Mouse (Mus musculus) embryonic fibroblast, embryonic 13.5 days (primary cell): Measurements from ENCODE around the gene Prg2.

Experiments
- CTCF ChIP-seq: IDR thresholded peaks from 2 replicates; pipeline ENCODE4 v1.5.1; 2011; ENCODE audit warnings: mild to moderate bottlenecking, control low read depth, low read length, moderate library complexity, borderline replicate concordance; ENCODE audit not compliant: insufficient read depth
- POLR2A ChIP-seq: IDR thresholded peaks from 2 replicates; pipeline ENCODE4 v1.6.1; 2011; ENCODE audit warnings: low read depth, mild to moderate bottlenecking, control low read depth, low read length, moderate library complexity

DNA sequence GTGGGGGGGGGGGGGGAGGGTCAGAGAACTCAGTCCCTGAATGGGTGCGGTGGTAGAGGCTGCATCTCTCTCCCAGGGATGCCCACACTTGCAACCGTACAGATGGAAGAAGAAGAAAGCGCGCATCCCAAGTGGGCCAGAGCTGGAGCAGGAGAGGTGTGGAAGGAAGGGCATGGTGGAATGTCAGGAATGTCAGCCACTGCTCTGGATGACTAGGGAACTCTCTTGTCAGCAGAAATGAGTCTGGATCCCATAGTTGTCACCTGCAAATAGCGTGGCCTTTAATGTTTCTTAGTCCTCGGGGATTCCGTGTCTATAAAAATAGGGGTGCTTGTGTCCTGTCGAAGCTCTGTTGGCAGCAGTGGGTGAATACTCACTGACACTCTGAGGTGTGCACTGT lies 22.3 kb downstream of the Prg2 start:
- TF ChIP-seq CTCF (no peak), POLR2A (no peak)
